Mouse (Mus musculus): ENCODE measurements around the gene Olfr492.

- TF ChIP-seq ZC3H11A (IDR thresholded peaks at IDR 0.05; ENCODE audit: borderline replicate concordance, low read depth, low read length), result no peak
- no peak for TF ChIP-seq MAFK (IDR thresholded peaks at IDR 0.05; ENCODE audit: insufficient read depth, low read depth, low read length)
- no peak for TF ChIP-seq CHD2 (IDR thresholded peaks at IDR 0.05; ENCODE audit: low read depth, low read length)
- TF ChIP-seq ZNF384 (IDR thresholded peaks at IDR 0.05; ENCODE audit: low read depth, low read length), result no peak
- TF ChIP-seq HCFC1 (IDR thresholded peaks at IDR 0.05; ENCODE audit: borderline replicate concordance, insufficient read depth, low read length), result no peak
Measured at GRCm38 (mm10) chr7:108313151-108313550, 10.3 kb downstream of the Olfr492 start, which contains the start of gene Olfr491.
